Mouse (Mus musculus): Measurements from ENCODE around the gene Tnrc6c. TPM values are rescaled to one million over a fixed set of nuclear protein-coding genes. Genes with fewer than 3 reads are reported as not detected.

Tnrc6c gene
- polyA plus RNA-seq, 1 experiment from 2014 or later = 8.6 TPM

DNA sequence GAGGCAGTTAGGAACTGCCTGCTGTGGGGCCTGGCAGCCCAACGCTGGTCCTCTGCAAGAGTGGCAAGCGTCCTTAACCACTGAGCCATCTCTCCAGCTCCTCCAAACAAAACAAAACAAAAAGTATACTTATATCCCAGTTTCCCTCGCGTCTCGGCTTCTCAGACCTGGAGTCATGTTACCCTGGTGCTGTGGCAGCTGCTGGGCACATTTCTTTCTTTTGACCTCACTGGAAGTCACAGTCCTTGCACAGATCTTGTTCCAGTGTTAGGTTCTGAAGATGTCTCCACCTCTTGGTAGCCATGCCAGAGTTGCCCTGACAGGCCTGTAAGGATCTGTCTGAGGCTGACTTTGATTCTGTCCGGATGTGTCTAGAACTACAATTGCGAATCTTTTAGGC is 147.6 kb downstream of the Tnrc6c start:
- Histone ChIP-seq H3K27me3 (ENCODE audit: control insufficient read depth, insufficient read depth, low read depth, low read length) (no peaks in the 10 kb centered on the region), H3K36me3 (ENCODE audit: control insufficient read depth, insufficient read depth, low read length) (no peaks in the 10 kb centered on the region), H3K4me1 (replicated peaks; ENCODE audit: control insufficient read depth, insufficient read depth, low read length) (peaks cover 6% of the 10 kb centered on the region; the same call in 1 of the 2 replicates), H3K27ac (ENCODE audit: low read length) (no peak overlapping the region), H3K4me2 (ENCODE audit: low read depth, low read length) (no peak overlapping the region), H3K4me3 (ENCODE audit: low read length) (no peak overlapping the region), H3K9me3 (ENCODE audit: control insufficient read depth, low read length) (no peaks in the 10 kb centered on the region), H3K9ac (ENCODE audit: low read length) (no peak overlapping the region)
- WGBS = 65% methylated on average over 7 of the region's 7 CpGs
- no peak for ATAC-seq (ENCODE audit: low read depth)

- H3K9me3 ChIP-seq (ENCODE audit: control insufficient read depth, low read length) = no peaks in the 10 kb centered on the region
- no peaks in the 10 kb centered on the region for H3K36me3 ChIP-seq (ENCODE audit: control insufficient read depth, insufficient read depth, low read length)
- no peak for ATAC-seq (ENCODE audit: low read depth)
- H3K4me1 ChIP-seq (replicated peaks; ENCODE audit: control insufficient read depth, insufficient read depth, low read length) = peaks cover 3% of the 10 kb centered on the region; the same call in 1 of the 2 replicates
- H3K4me2 ChIP-seq (ENCODE audit: low read depth, low read length) = no peak overlapping the region
- WGBS = 67% methylated on average over 3 of the region's 3 CpGs
- H3K9ac ChIP-seq (ENCODE audit: low read length) = no peak overlapping the region
- H3K27me3 ChIP-seq (ENCODE audit: control insufficient read depth, insufficient read depth, low read depth, low read length) = no peaks in the 10 kb centered on the region
- no peak overlapping the region for H3K4me3 ChIP-seq (ENCODE audit: low read length)
- H3K27ac ChIP-seq (ENCODE audit: low read length) = no peak overlapping the region
These were observed 149.1 kb downstream of the Tnrc6c start for GRCm38 (mm10) chr11:117803166-117803688.

- no peaks in the 10 kb centered on the region for H3K36me3 ChIP-seq (ENCODE audit: control insufficient read depth, insufficient read depth, low read length)
- H3K27ac ChIP-seq (ENCODE audit: low read length) = no peak overlapping the region
- H3K27me3 ChIP-seq (ENCODE audit: control insufficient read depth, insufficient read depth, low read depth, low read length) = no peaks in the 10 kb centered on the region
- H3K9me3 ChIP-seq (ENCODE audit: control insufficient read depth, low read length) = no peaks in the 10 kb centered on the region
- H3K9ac ChIP-seq (ENCODE audit: low read length) = no peak overlapping the region
- ATAC-seq (ENCODE audit: low read depth) = no peak
- H3K4me3 ChIP-seq (ENCODE audit: low read length) = no peak overlapping the region
- H3K4me1 ChIP-seq (replicated peaks; ENCODE audit: control insufficient read depth, insufficient read depth, low read length) = peaks cover 14% of the 10 kb centered on the region
- no peak overlapping the region for H3K4me2 ChIP-seq (ENCODE audit: low read depth, low read length)
- WGBS = 91% methylated on average over 6 of the region's 6 CpGs
These were observed 152.7 kb downstream of the Tnrc6c start for GRCm38 (mm10) chr11:117806781-117807180.

- Histone ChIP-seq H3K27me3 (ENCODE audit: control insufficient read depth, insufficient read depth, low read depth, low read length) (no peaks in the 10 kb centered on the region), H3K4me2 (ENCODE audit: low read depth, low read length) (peak within 1 kb of the TSS; percentile 99), H3K4me1 (replicated peaks; ENCODE audit: control insufficient read depth, insufficient read depth, low read length) (peaks cover 14% of the 10 kb centered on the region), H3K36me3 (ENCODE audit: control insufficient read depth, insufficient read depth, low read length) (peaks cover 8% of the 10 kb centered on the region), H3K4me3 (ENCODE audit: low read length) (peak within 1 kb of the TSS; percentile 75), H3K9ac (ENCODE audit: low read length) (peak within 1 kb of the TSS; percentile 84), H3K9me3 (ENCODE audit: control insufficient read depth, low read length) (no peaks in the 10 kb centered on the region), H3K27ac (ENCODE audit: low read length) (peak within 1 kb of the TSS; percentile 82)
- WGBS = under 1% methylated on average over 68 of the region's 75 CpGs
- ATAC-seq (ENCODE audit: low read depth) = peak; percentile 81
These were observed 155.6 kb downstream of the Tnrc6c start, which contains the start of the genes Gm20708 and Syngr2 for GRCm38 (mm10) chr11:117809407-117810311. Gene Gm20708 (plus strand): TSS chr11:117809668. Gene Syngr2 (plus strand): TSS chr11:117809668.

DNA sequence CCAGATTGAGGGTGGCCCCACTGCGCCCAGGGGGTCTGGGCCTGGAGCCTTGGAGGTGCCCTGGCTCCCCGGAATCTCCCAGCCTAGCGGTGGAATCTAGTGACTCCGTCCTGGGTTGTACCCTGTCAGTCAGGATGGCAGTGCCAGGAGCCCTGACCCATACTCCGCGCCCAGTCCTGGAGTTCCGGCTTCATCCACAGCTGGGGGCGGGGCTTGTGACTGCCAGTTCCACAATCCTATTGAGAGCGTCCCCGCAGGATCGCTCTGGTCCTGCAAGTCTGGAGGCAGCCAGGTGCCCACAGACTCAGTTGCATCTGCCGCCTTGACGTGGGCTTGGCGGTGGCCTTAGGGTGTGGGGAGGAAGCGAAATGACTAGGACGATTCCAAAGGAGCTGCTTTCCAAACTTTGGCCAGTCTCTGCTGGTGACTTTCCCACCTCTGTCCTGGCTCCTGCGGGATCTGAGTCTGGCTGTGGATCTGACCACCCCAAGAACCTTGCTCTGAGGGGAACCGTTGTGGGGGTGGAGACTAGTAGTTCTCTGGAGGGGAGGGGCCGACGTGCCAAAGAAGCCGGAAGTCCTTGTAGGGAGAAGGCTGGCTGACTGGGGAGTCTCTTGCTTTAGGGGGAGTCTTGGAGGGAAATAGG is 156.4 kb downstream of the Tnrc6c start:
- H3K27me3 ChIP-seq (ENCODE audit: control insufficient read depth, insufficient read depth, low read depth, low read length) = no peaks in the 10 kb centered on the region
- H3K27ac ChIP-seq (ENCODE audit: low read length) = peak overlapping the region; percentile 82
- peak overlapping the region; percentile 99 for H3K4me2 ChIP-seq (ENCODE audit: low read depth, low read length)
- ATAC-seq (ENCODE audit: low read depth) = peak; percentile 87
- peak overlapping the region; percentile 75 for H3K4me3 ChIP-seq (ENCODE audit: low read length)
- H3K4me1 ChIP-seq (replicated peaks; ENCODE audit: control insufficient read depth, insufficient read depth, low read length) = peaks cover 14% of the 10 kb centered on the region
- H3K9ac ChIP-seq (ENCODE audit: low read length) = peak overlapping the region; percentile 84
- WGBS = 0% methylated on average over 21 of the region's 21 CpGs
- H3K36me3 ChIP-seq (ENCODE audit: control insufficient read depth, insufficient read depth, low read length) = peaks cover 14% of the 10 kb centered on the region
- no peaks in the 10 kb centered on the region for H3K9me3 ChIP-seq (ENCODE audit: control insufficient read depth, low read length)

Other genes with a start within 250 kb of the Tnrc6c start
- gene Gm11733, start 169.9 kb upstream of the Tnrc6c start, polyA plus RNA-seq (2015; fragmentation: Nextera tagmentation; extraction: Ambion mirVana) = not detected in 2 replicates
- gene Tmc8, start 127.8 kb downstream of the Tnrc6c start, polyA plus RNA-seq (2015; fragmentation: Nextera tagmentation; extraction: Ambion mirVana) = 3.0 and 4.0 TPM in 2 replicates
- gene Tmc6, start 127.9 kb downstream of the Tnrc6c start, polyA plus RNA-seq (2015; fragmentation: Nextera tagmentation; extraction: Ambion mirVana) = 23.6 and 26.0 TPM in 2 replicates
- gene 6030468B19Rik, start 143.4 kb downstream of the Tnrc6c start, polyA plus RNA-seq (2015; fragmentation: Nextera tagmentation; extraction: Ambion mirVana) = 0.14 and 1.4 TPM in 2 replicates
- 0.13 and 0.14 TPM in 2 replicates for gene Gm20708, start 155.4 kb downstream of the Tnrc6c start, polyA plus RNA-seq (2015; fragmentation: Nextera tagmentation; extraction: Ambion mirVana)
- gene Syngr2, start 155.4 kb downstream of the Tnrc6c start, polyA plus RNA-seq (2015; fragmentation: Nextera tagmentation; extraction: Ambion mirVana) = 79.5 and 87.7 TPM in 2 replicates
- gene Afmid, start 171.6 kb downstream of the Tnrc6c start, polyA plus RNA-seq (2015; fragmentation: Nextera tagmentation; extraction: Ambion mirVana) = 4.9 and 5.4 TPM in 2 replicates
- gene Tk1, start 171.8 kb downstream of the Tnrc6c start, polyA plus RNA-seq (2015; fragmentation: Nextera tagmentation; extraction: Ambion mirVana) = 130 and 131 TPM in 2 replicates
- 312 and 336 TPM in 2 replicates for gene Birc5, start 195.0 kb downstream of the Tnrc6c start, polyA plus RNA-seq (2015; fragmentation: Nextera tagmentation; extraction: Ambion mirVana)
- gene Tmem235, start 206.5 kb downstream of the Tnrc6c start, polyA plus RNA-seq (2015; fragmentation: Nextera tagmentation; extraction: Ambion mirVana) = not detected in 2 replicates
- 4.6 and 5.0 TPM in 2 replicates for gene Tha1, start 219.2 kb downstream of the Tnrc6c start, polyA plus RNA-seq (2015; fragmentation: Nextera tagmentation; extraction: Ambion mirVana)